Mouse (Mus musculus) liver, adult 2 months (tissue): ENCODE measurements around the gene Gm4737.

Experiments
- CTCF ChIP-seq: fragments of 200-500 bp; IDR thresholded peaks from 2 replicates; pipeline ENCODE4 v1.5.1; 2011; ENCODE audit warnings: low read depth, low read length, control low read depth
- POLR2A ChIP-seq: fragments of 200-500 bp; IDR thresholded peaks from 2 replicates; pipeline ENCODE4 v1.6.1; 2011; ENCODE audit warnings: low read length, control low read depth; ENCODE audit not compliant: insufficient read depth; ENCODE audit errors: extremely low read depth

DNA sequence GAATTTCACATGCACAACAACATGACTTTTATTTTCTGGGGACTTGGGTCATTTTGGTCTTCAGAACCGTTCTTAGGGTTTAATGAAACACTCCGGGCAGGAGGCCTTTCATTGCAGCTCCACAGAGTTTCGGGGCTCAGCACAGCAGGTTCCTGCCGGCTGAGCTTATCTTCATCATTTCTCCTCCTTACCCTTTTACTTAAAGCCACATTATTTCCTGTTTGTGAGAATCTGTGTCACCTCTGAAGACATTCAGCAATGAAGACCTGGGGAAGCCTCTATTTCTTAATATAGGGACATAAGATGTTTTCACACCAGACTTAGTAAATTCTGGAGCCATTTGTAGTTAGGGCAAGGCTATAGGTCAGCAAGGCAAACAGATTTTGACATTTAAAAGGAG lies 47.4 kb downstream of the Gm4737 start:
- TF ChIP-seq CTCF (no peak), POLR2A (no peak)
